Mouse (Mus musculus) thymus, adult 2 months (tissue): ENCODE data around the gene Gria2. TPM values are rescaled to one million over a fixed set of nuclear protein-coding genes. Genes with fewer than 3 reads are reported as not detected.

Experiments used
- DNase-seq: peaks from one replicate; pipeline ENCODE4 v3.0.0; 2021
- H3K27ac ChIP-seq: fragments of 200-500 bp; 2 replicates; pipeline ENCODE4 v1.5.1; 2012; ENCODE audit warnings: low read length, control low read depth; ENCODE audit not compliant: control insufficient read depth, insufficient read depth
- H3K27me3 ChIP-seq: fragments of 200-500 bp; 2 replicates; pipeline ENCODE4 v1.6.1; 2012; ENCODE audit warnings: mild to moderate bottlenecking, low read length, moderate library complexity, mixed read lengths; ENCODE audit not compliant: control insufficient read depth, insufficient read depth
- H3K36me3 ChIP-seq: fragments of 200-500 bp; 2 replicates; pipeline ENCODE4 v1.6.1; 2012; ENCODE audit warnings: mild to moderate bottlenecking, low read length, moderate library complexity; ENCODE audit not compliant: control insufficient read depth, insufficient read depth
- H3K4me1 ChIP-seq: fragments of 200-500 bp; replicated peaks from 2 replicates; pipeline ENCODE4 v1.6.1; 2012; ENCODE audit warnings: low read length; ENCODE audit not compliant: control insufficient read depth, insufficient read depth
- H3K4me3 ChIP-seq: fragments of 200-500 bp; 2 replicates; pipeline ENCODE4 v1.5.1; 2012; ENCODE audit warnings: mild to moderate bottlenecking, low read length, control low read depth, moderate library complexity; ENCODE audit not compliant: control insufficient read depth, insufficient read depth
- CTCF ChIP-seq: fragments of 200-500 bp; IDR thresholded peaks from 2 replicates; pipeline ENCODE4 v1.5.1; 2012; ENCODE audit warnings: mild to moderate bottlenecking, control low read depth, low read length, moderate library complexity, borderline replicate concordance; ENCODE audit not compliant: control insufficient read depth, poor library complexity, insufficient read depth; ENCODE audit errors: extremely low read depth
- POLR2A ChIP-seq: fragments of 200-500 bp; IDR thresholded peaks from 2 replicates; pipeline ENCODE4 v1.6.1; 2012; ENCODE audit warnings: mild to moderate bottlenecking, low read length, control low read depth, moderate library complexity; ENCODE audit not compliant: control insufficient read depth, poor library complexity, insufficient read depth; ENCODE audit errors: extremely low read depth
- WGBS: fragments of 180-500 bp; shearing (Covaris S2); methylation state at CpG from one replicate; pipeline ENCODE4 v1.1.7; 2018; 5-methylcytosine and 5-hydroxymethylcytosine counted together
- polyA plus RNA-seq: library from polyadenylated mRNA; depleted of rRNA; stranded (reverse); fragments of >200 nt; gene quantifications from 2 replicates; pipeline ENCODE4 v1.2.3, GENCODE M21; 2012

Gria2 gene
- polyA plus RNA-seq, 1 experiment, result 0.28 TPM

GRCm38 (mm10) chr3:80813734-80814133 is 11.1 kb upstream of the Gria2 start:
- no peak for TF ChIP-seq CTCF
- TF ChIP-seq POLR2A, result no peak
- no peaks in the 10 kb centered on the region for H3K27me3 ChIP-seq
- no peaks in the 10 kb centered on the region for H3K36me3 ChIP-seq
- no peak overlapping the region for H3K27ac ChIP-seq
- H3K4me3 ChIP-seq, result no peak overlapping the region
- H3K4me1 ChIP-seq, result no peaks in the 10 kb centered on the region
- DNase-seq, result no peak

- H3K27me3 ChIP-seq, result no peaks in the 10 kb centered on the region
- H3K27ac ChIP-seq, result no peak overlapping the region
- no peak for TF ChIP-seq POLR2A
- no peak for TF ChIP-seq CTCF
- WGBS, result 42% methylated on average over 3 of the region's 3 CpGs
- no peak for DNase-seq
- H3K4me1 ChIP-seq, result no peaks in the 10 kb centered on the region
- no peaks in the 10 kb centered on the region for H3K36me3 ChIP-seq
- no peak overlapping the region for H3K4me3 ChIP-seq
These were observed 9.6 kb upstream of the Gria2 start for GRCm38 (mm10) chr3:80812237-80812636.

DNA sequence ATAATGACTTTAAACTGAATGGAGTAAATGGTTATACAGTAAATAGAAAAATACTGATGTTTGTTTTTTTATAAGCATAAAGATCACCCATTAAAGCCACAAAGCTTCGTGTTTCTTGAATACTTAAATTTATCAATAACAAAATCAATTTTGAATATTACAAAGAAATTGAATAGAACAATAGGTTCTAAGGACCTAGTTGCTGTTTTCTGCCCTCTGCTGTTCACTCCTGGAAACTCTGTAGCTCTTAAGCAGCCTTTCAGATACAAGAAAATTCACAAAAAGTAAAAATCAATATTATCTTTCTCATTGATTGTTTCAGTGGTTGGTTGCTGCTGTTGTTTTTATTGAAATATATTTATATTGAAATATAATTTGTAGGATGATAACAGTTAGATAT is 2.7 kb upstream of the Gria2 start:
- Histone ChIP-seq H3K27ac (no peak overlapping the region), H3K4me3 (no peak overlapping the region), H3K27me3 (no peaks in the 10 kb centered on the region; the same call in 1 of the 2 replicates), H3K36me3 (no peaks in the 10 kb centered on the region), H3K4me1 (peaks cover 16% of the 10 kb centered on the region)
- WGBS, result 15% methylated on average over 1 of the region's 1 CpGs
- no peak for DNase-seq
- TF ChIP-seq CTCF, result no peak
- no peak for TF ChIP-seq POLR2A

GRCm38 (mm10) chr3:80803811-80804210 is 1.2 kb upstream of the Gria2 start:
- Histone ChIP-seq H3K36me3 (no peaks in the 10 kb centered on the region), H3K4me3 (no peak overlapping the region), H3K27ac (no peak overlapping the region), H3K27me3 (no peaks in the 10 kb centered on the region; the same call in 1 of the 2 replicates), H3K4me1 (peaks cover 17% of the 10 kb centered on the region)
- 89% methylated on average over 1 of the region's 1 CpGs for whole genome bisulfite sequencing
- no peak for DNase-seq
- TF ChIP-seq CTCF, result no peak
- TF ChIP-seq POLR2A, result no peak

DNA sequence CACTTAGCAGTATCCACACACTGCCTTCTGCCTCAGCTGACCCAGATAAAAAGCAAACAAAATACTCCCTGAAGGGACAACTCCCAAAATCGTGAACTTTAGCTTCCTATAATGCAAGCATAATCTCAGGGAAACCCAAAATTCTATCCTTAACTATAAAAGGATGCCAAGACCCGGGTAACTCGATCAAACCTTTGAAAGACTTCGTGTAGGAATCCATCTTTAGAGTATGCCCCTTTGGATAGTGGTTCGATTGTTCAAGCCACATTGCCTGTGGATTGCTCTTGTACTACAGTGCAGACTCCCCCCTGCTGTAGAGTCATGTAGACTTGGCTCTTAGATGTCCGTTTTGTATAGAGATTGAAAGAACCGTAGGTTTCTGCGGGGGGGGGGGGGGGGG is 576 bp upstream of the Gria2 start:
- H3K4me3 ChIP-seq, result no peak overlapping the region
- no peak overlapping the region for H3K27ac ChIP-seq
- 67% methylated on average over 8 of the region's 8 CpGs for WGBS
- TF ChIP-seq CTCF, result no peak
- no peak for TF ChIP-seq POLR2A
- DNase-seq, result no peak
- no peaks in the 10 kb centered on the region for H3K36me3 ChIP-seq
- H3K27me3 ChIP-seq, result no peaks in the 10 kb centered on the region; the same call in 1 of the 2 replicates
- peaks cover 17% of the 10 kb centered on the region for H3K4me1 ChIP-seq

- H3K27me3 ChIP-seq, result no peaks in the 10 kb centered on the region; the same call in 1 of the 2 replicates
- 28% methylated on average over 6 of the region's 6 CpGs for WGBS
These were observed 766 bp downstream of the Gria2 start for GRCm38 (mm10) chr3:80801827-80802310.

More at GRCm38 (mm10) chr3:80801827-80802310, 766 bp downstream of the Gria2 start:
- Histone ChIP-seq H3K4me3 (no peak overlapping the region), H3K27ac (no peak overlapping the region), H3K4me1 (peaks cover 17% of the 10 kb centered on the region), H3K36me3 (no peaks in the 10 kb centered on the region)
- no peak for TF ChIP-seq POLR2A
- no peak for TF ChIP-seq CTCF
- no peak for DNase-seq
